Mouse (Mus musculus) neural tube, postnatal 0 days (tissue): Measurements from ENCODE around the gene Fezf1. TPM values are rescaled to one million over a fixed set of nuclear protein-coding genes. Genes with fewer than 3 reads are reported as not detected.

Source experiments
- polyA plus RNA-seq: library from polyadenylated mRNA; unstranded; fragments of >200 nt; fragmentation: Nextera tagmentation; extraction: Ambion mirVana; gene quantifications from 2 replicates; pipeline ENCODE4 v1.2.1, GENCODE M21; 2015

Gene Fezf1
- not detected in 2 replicates for polyA plus RNA-seq

GRCm38 (mm10) chr6:23248313-23249052 is at the start of gene Fezf1:
TSS of gene Fezf1 (minus strand) at chr6:23248362.

Other genes with a start within 250 kb of the Fezf1 start
- 0.08 and 0.25 TPM in 2 replicates for gene Aass, start 115.4 kb downstream of the Fezf1 start, polyA plus RNA-seq